Mouse (Mus musculus): Measurements from ENCODE around the gene Gstm5. TPM values are rescaled to one million over a fixed set of nuclear protein-coding genes. Genes with fewer than 3 reads are reported as not detected.

Gstm5 gene
- polyA plus RNA-seq, 2 experiments: 111 to 196 TPM

DNA sequence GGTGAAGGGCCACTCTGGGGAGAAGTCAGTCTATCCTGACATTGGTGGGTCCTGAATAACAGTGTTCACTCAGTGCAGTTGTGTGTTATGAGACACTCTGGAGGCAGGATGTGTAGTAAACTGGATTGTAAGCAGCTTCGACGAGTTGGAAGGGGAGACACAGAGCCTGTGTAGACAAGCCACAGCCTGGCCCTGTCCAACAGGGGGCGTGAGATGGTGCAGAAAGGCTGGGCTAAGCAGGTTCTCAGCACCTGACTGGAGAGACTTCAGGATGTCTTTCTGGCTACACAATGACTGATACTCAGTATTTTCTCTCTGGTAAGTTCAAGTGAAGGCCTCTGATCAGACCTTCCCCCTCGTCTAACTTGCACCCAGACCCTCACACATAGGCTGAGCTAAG, 50.1 kb downstream of the Gstm5 start:
- no peak overlapping the region for H3K9ac ChIP-seq (replicated peaks)
- no peak for ATAC-seq (ENCODE audit: insufficient read depth)
- H3K4me3 ChIP-seq (ENCODE audit: insufficient read depth in 1 of 2, low read depth in 2 of 2, low read length in 2 of 2): no peak overlapping the region
- H3K4me1 ChIP-seq (replicated peaks; ENCODE audit: control insufficient read depth in 2 of 2, insufficient read depth in 2 of 2, low read length in 1 of 2): no peaks in the 10 kb centered on the region
- TF ChIP-seq EP300 (IDR thresholded peaks at IDR 0.05; ENCODE audit: low read depth): no peak
- TF ChIP-seq CTCF (IDR thresholded peaks at IDR 0.05; ENCODE audit: low read depth): peak; percentile 56; the same call in 1 of the 2 replicates
- H3K27ac ChIP-seq: no peak overlapping the region
- H3K27me3 ChIP-seq (ENCODE audit: control insufficient read depth, insufficient read depth, low read length): no peaks in the 10 kb centered on the region
- no peak overlapping the region for H3K4me2 ChIP-seq (ENCODE audit: low read depth)
- no peak for DNase-seq (ENCODE audit: low read depth in 3 of 3, low spot score in 3 of 3)
- no peaks in the 10 kb centered on the region for H3K36me3 ChIP-seq (replicated peaks; ENCODE audit: control insufficient read depth, insufficient read depth, low read depth)
- H3K9me3 ChIP-seq (ENCODE audit: control insufficient read depth, low read length): no peaks in the 10 kb centered on the region
- WGBS (ENCODE audit: insufficient replicate concordance): 34% methylated on average over 4 of the region's 4 CpGs

Other genes with a start within 250 kb of the Gstm5 start
- 22.9 and 30.1 TPM in 2 replicates for gene Ahcyl1, start 199.3 kb upstream of the Gstm5 start, polyA plus RNA-seq (2012; rRNA removed)
- gene Ahcyl1, start 199.3 kb upstream of the Gstm5 start, polyA plus RNA-seq (2014; fragmentation: Nextera tagmentation; extraction: Ambion mirVana): 28.6 and 29.8 TPM in 2 replicates
- gene Csf1, start 135.4 kb upstream of the Gstm5 start, polyA plus RNA-seq (2012; rRNA removed): 3.7 and 4.4 TPM in 2 replicates
- 5.9 and 6.1 TPM in 2 replicates for gene Csf1, start 135.4 kb upstream of the Gstm5 start, polyA plus RNA-seq (2014; fragmentation: Nextera tagmentation; extraction: Ambion mirVana)
- gene Eps8l3, start 18.6 kb upstream of the Gstm5 start, polyA plus RNA-seq (2012; rRNA removed): 0.02 and 0.03 TPM in 2 replicates
- gene Eps8l3, start 18.6 kb upstream of the Gstm5 start, polyA plus RNA-seq (2014; fragmentation: Nextera tagmentation; extraction: Ambion mirVana): 0.20 TPM in 1 of 2 replicates, not detected in the other
- 13.7 and 15.3 TPM in 2 replicates for gene Gstm7, start 36.0 kb downstream of the Gstm5 start, polyA plus RNA-seq (2012; rRNA removed)
- 16.1 and 18.6 TPM in 2 replicates for gene Gstm7, start 36.0 kb downstream of the Gstm5 start, polyA plus RNA-seq (2014; fragmentation: Nextera tagmentation; extraction: Ambion mirVana)
- 6.2 and 6.4 TPM in 2 replicates for gene Gstm6, start 47.9 kb downstream of the Gstm5 start, polyA plus RNA-seq (2012; rRNA removed)
- 12.7 and 12.8 TPM in 2 replicates for gene Gstm6, start 47.9 kb downstream of the Gstm5 start, polyA plus RNA-seq (2014; fragmentation: Nextera tagmentation; extraction: Ambion mirVana)
- gene Gstm3, start 73.5 kb downstream of the Gstm5 start, polyA plus RNA-seq (2012; rRNA removed): 4.1 and 4.6 TPM in 2 replicates
- 11.3 and 11.7 TPM in 2 replicates for gene Gstm3, start 73.5 kb downstream of the Gstm5 start, polyA plus RNA-seq (2014; fragmentation: Nextera tagmentation; extraction: Ambion mirVana)
- gene Gstm2, start 90.6 kb downstream of the Gstm5 start, polyA plus RNA-seq (2012; rRNA removed): 3.4 and 3.9 TPM in 2 replicates
- 4.4 and 4.8 TPM in 2 replicates for gene Gstm2, start 90.6 kb downstream of the Gstm5 start, polyA plus RNA-seq (2014; fragmentation: Nextera tagmentation; extraction: Ambion mirVana)
- 124 and 152 TPM in 2 replicates for gene Gstm1, start 122.2 kb downstream of the Gstm5 start, polyA plus RNA-seq (2012; rRNA removed)
- gene Gstm1, start 122.2 kb downstream of the Gstm5 start, polyA plus RNA-seq (2014; fragmentation: Nextera tagmentation; extraction: Ambion mirVana): 275 and 312 TPM in 2 replicates
- gene Gstm4, start 149.1 kb downstream of the Gstm5 start, polyA plus RNA-seq (2012; rRNA removed): 11.7 and 11.9 TPM in 2 replicates
- gene Gstm4, start 149.1 kb downstream of the Gstm5 start, polyA plus RNA-seq (2014; fragmentation: Nextera tagmentation; extraction: Ambion mirVana): 17.3 and 17.7 TPM in 2 replicates
- gene Ampd2, start 190.8 kb downstream of the Gstm5 start, polyA plus RNA-seq (2012; rRNA removed): 40.9 and 49.6 TPM in 2 replicates
- gene Ampd2, start 190.8 kb downstream of the Gstm5 start, polyA plus RNA-seq (2014; fragmentation: Nextera tagmentation; extraction: Ambion mirVana): 34.3 and 37.8 TPM in 2 replicates
- gene Gnat2, start 197.0 kb downstream of the Gstm5 start, polyA plus RNA-seq (2012; rRNA removed): 0.60 and 1.4 TPM in 2 replicates
- 1.8 and 2.5 TPM in 2 replicates for gene Gnat2, start 197.0 kb downstream of the Gstm5 start, polyA plus RNA-seq (2014; fragmentation: Nextera tagmentation; extraction: Ambion mirVana)

Measured in liver, embryonic 14.5 days (tissue).